Comparison of ENCODE assay signal across 26 mouse cellular contexts in genomic region chr11:71866690-71867089, GRCm38 (mm10).
"Had no signal": no experiment of that assay in that cellular context is flagged by ENCODE, and none has a peak within 500 bp of the region (broad histone marks: within the 10 kb centered on the region; RNA-seq: fewer than 3 reads in every experiment).

No protein-coding gene starts in this region.

- H3K4me2 ChIP-seq: heart, embryonic 12.5 days; hindbrain, embryonic 12.5 days; hindbrain, embryonic 14.5 days; intestine, embryonic 15.5 days; limb, embryonic 12.5 days; liver, embryonic 11.5 days; liver, embryonic 13.5 days had no signal

- H3K4me3 ChIP-seq: gastrocnemius, adult 2 months; heart, embryonic 10.5 days; heart, embryonic 12.5 days; hindbrain, embryonic 10.5 days; hindbrain, embryonic 12.5 days; intestine, embryonic 15.5 days; layer of hippocampus, adult 2 months; left cerebral cortex, adult 2 months; limb, embryonic 10.5 days; limb, embryonic 12.5 days; liver, embryonic 13.5 days had no signal

- H3K27me3 ChIP-seq: heart, embryonic 12.5 days; hindbrain, embryonic 12.5 days; intestine, embryonic 15.5 days; limb, embryonic 12.5 days; liver, embryonic 13.5 days had no signal

- H3K27ac ChIP-seq: gastrocnemius, adult 2 months; heart, embryonic 10.5 days; hindbrain, embryonic 10.5 days; hindbrain, embryonic 12.5 days; hindbrain, embryonic 14.5 days; intestine, embryonic 15.5 days; layer of hippocampus, adult 2 months; left cerebral cortex, adult 2 months; limb, embryonic 10.5 days; limb, embryonic 12.5 days; liver, embryonic 13.5 days had no signal

- H3K9ac ChIP-seq: heart, embryonic 12.5 days; hindbrain, embryonic 12.5 days; hindbrain, embryonic 14.5 days; intestine, embryonic 15.5 days; limb, embryonic 12.5 days; liver, embryonic 13.5 days had no signal

- H3K9me3 ChIP-seq: heart, embryonic 10.5 days; heart, embryonic 12.5 days; hindbrain, embryonic 10.5 days; hindbrain, embryonic 12.5 days; intestine, embryonic 15.5 days; limb, embryonic 10.5 days; limb, embryonic 12.5 days; liver, embryonic 13.5 days had no signal

- H3K4me1 ChIP-seq: heart, embryonic 10.5 days; heart, embryonic 12.5 days; hindbrain, embryonic 12.5 days; intestine, embryonic 15.5 days; liver, embryonic 13.5 days had no signal

- ATAC-seq: inflammation-experienced regulatory T-cells, adult 6 months; intestine, embryonic 15.5 days; intestine, postnatal 0 days had no signal

- DNase-seq: gastrocnemius, adult 2 months; gastrocnemius, postnatal 10 days; gastrocnemius, postnatal 25 days; heart, adult 18-20 months; heart, postnatal 10 days; heart, postnatal 4 days; kidney, adult 18-20 months; kidney, adult 8-10 months; kidney, postnatal 10 days; kidney, postnatal 25 days; kidney, postnatal 4 days; liver; liver, embryonic 13.5 days had no signal

- H3K36me3 ChIP-seq: heart, embryonic 10.5 days; heart, embryonic 12.5 days; hindbrain, embryonic 10.5 days; hindbrain, embryonic 12.5 days; intestine, embryonic 15.5 days; limb, embryonic 10.5 days; limb, embryonic 12.5 days; liver, embryonic 13.5 days had no signal
